Mouse (Mus musculus) CH12.LX (cell line): Measurements from ENCODE around the gene Pcbd1. TPM values are rescaled to one million over a fixed set of nuclear protein-coding genes. Genes with fewer than 3 reads are reported as not detected.

Experiments used
- DNase-seq: peaks from one replicate; pipeline ENCODE4 v3.0.0-alpha.2; 2013; ENCODE audit errors: extremely low read depth
- H3K27ac ChIP-seq: 2 replicates; pipeline ENCODE4 v1.5.1; 2012; ENCODE audit warnings: low read depth, mild to moderate bottlenecking, control low read depth, moderate library complexity; ENCODE audit not compliant: insufficient read depth
- H3K27me3 ChIP-seq: replicated peaks from 2 replicates; pipeline ENCODE3; 2012; ENCODE audit warnings: inconsistent platforms
- H3K36me3 ChIP-seq, 2 experiments: replicated peaks in 1 of 2; 2 replicates each; pipeline versions ENCODE3 to v1.6.1; 2012; ENCODE audit warnings: inconsistent platforms in 1 of 2, low read length in 1 of 2, mild to moderate bottlenecking in 1 of 2, mixed read lengths in 1 of 2, moderate library complexity in 1 of 2; ENCODE audit not compliant: control insufficient read depth in 1 of 2, insufficient read depth in 1 of 2
- H3K4me1 ChIP-seq, 2 experiments: 2 replicates each; pipeline ENCODE4 v1.6.1; 2012; ENCODE audit warnings: inconsistent platforms in 1 of 2, moderate library complexity in 1 of 2; ENCODE audit not compliant: insufficient read depth in 2 of 2, control insufficient read depth in 1 of 2
- H3K4me2 ChIP-seq: 2 replicates; pipeline ENCODE4 v1.6.1; 2012; ENCODE audit warnings: low read depth, mild to moderate bottlenecking, control low read depth; ENCODE audit not compliant: poor library complexity, insufficient read depth, severe bottlenecking
- H3K4me3 ChIP-seq, 3 experiments: fragments of 150-350 bp in 1 of 3; sonication (generic) in 1 of 3; replicated peaks in 1 of 3; 2 replicates each; pipeline versions ENCODE3 to v1.5.1; 2011 to 2012; ENCODE audit warnings: low read depth in 2 of 3, low read length in 2 of 3, mild to moderate bottlenecking in 2 of 3, moderate library complexity in 2 of 3, control low read depth in 1 of 3, improper control_type of control experiment in 1 of 3, inconsistent platforms in 1 of 3, mixed read lengths in 1 of 3; ENCODE audit not compliant: poor library complexity in 1 of 3
- H3K79me2 ChIP-seq: replicated peaks from 2 replicates; pipeline ENCODE4 v1.6.1; 2012; ENCODE audit warnings: mild to moderate bottlenecking, moderate library complexity; ENCODE audit not compliant: control insufficient read depth, poor library complexity, insufficient read depth, severe bottlenecking; ENCODE audit errors: extremely low read depth
- H3K9ac ChIP-seq: 2 replicates; pipeline ENCODE4 v1.6.1; 2012; ENCODE audit warnings: low read depth, mild to moderate bottlenecking, control low read depth, moderate library complexity; ENCODE audit not compliant: insufficient read depth
- H3K9me3 ChIP-seq: replicated peaks from 2 replicates; pipeline ENCODE3; 2012; ENCODE audit warnings: low read length, inconsistent platforms, mixed read lengths
- CTCF ChIP-seq, 2 experiments: IDR thresholded peaks in 1 of 2; conservative IDR thresholded peaks in 1 of 2; 2 replicates each; pipeline ENCODE4 v1.5.1; 2011 to 2012; ENCODE audit warnings: low read depth in 2 of 2, low read length in 2 of 2, improper control_type of control experiment in 1 of 2, inconsistent platforms in 1 of 2, mild to moderate bottlenecking in 1 of 2, moderate library complexity in 1 of 2
- E2F4 ChIP-seq: IDR thresholded peaks from 2 replicates; pipeline ENCODE4 v1.6.1; 2011; ENCODE audit warnings: low read depth, low read length, improper control_type of control experiment; ENCODE audit not compliant: insufficient replicate concordance
- ELF1 ChIP-seq: IDR thresholded peaks from 2 replicates; pipeline ENCODE4 v1.6.1; 2014; ENCODE audit warnings: low read depth, mild to moderate bottlenecking, inconsistent platforms, low read length, improper control_type of control experiment
- EP300 ChIP-seq: IDR thresholded peaks from 2 replicates; pipeline ENCODE4 v1.6.1; 2011; ENCODE audit warnings: low read length, improper control_type of control experiment
- ETS1 ChIP-seq: conservative IDR thresholded peaks from 2 replicates; pipeline ENCODE4 v1.6.1; 2012; ENCODE audit warnings: low read depth, mild to moderate bottlenecking, inconsistent platforms, low read length, improper control_type of control experiment, moderate library complexity
- GABPA ChIP-seq: IDR thresholded peaks from 2 replicates; pipeline ENCODE4 v1.6.1; 2012; ENCODE audit warnings: low read depth, low read length, improper control_type of control experiment, inconsistent platforms; ENCODE audit not compliant: insufficient replicate concordance
- IRF4 ChIP-seq: IDR thresholded peaks from 2 replicates; pipeline ENCODE4 v1.6.1; 2014; ENCODE audit warnings: low read depth, mild to moderate bottlenecking, inconsistent platforms, low read length, improper control_type of control experiment
- JUN ChIP-seq: IDR thresholded peaks from 2 replicates; pipeline ENCODE4 v1.6.1; 2011; ENCODE audit warnings: low read depth, mild to moderate bottlenecking, low read length, improper control_type of control experiment, moderate library complexity; ENCODE audit not compliant: insufficient read depth
- JUND ChIP-seq: conservative IDR thresholded peaks from 2 replicates; pipeline ENCODE4 v1.6.1; 2011; ENCODE audit warnings: low read depth, low read length, improper control_type of control experiment
- MAFK ChIP-seq: IDR thresholded peaks from 2 replicates; pipeline ENCODE4 v1.6.1; 2011; ENCODE audit warnings: low read length, improper control_type of control experiment; ENCODE audit not compliant: insufficient replicate concordance
- MXI1 ChIP-seq: IDR thresholded peaks from 2 replicates; pipeline ENCODE4 v1.6.1; 2011; ENCODE audit warnings: mild to moderate bottlenecking, low read depth, low read length, improper control_type of control experiment
- MYC ChIP-seq: IDR thresholded peaks from 2 replicates; pipeline ENCODE4 v1.6.1; 2011; ENCODE audit warnings: low read depth, mild to moderate bottlenecking, improper control_type of control experiment, low read length
- NELFE ChIP-seq: IDR thresholded peaks from 2 replicates; pipeline ENCODE4 v1.6.1; 2011; ENCODE audit warnings: low read depth, low read length, improper control_type of control experiment
- PAX5 ChIP-seq: IDR thresholded peaks from 2 replicates; pipeline ENCODE4 v1.6.1; 2012; ENCODE audit warnings: low read length, inconsistent platforms, mixed read lengths
- POLR2A ChIP-seq: IDR thresholded peaks from 2 replicates; pipeline ENCODE4 v1.6.1; 2011; ENCODE audit warnings: low read depth, mild to moderate bottlenecking, improper control_type of control experiment, low read length
- POLR2AphosphoS2 ChIP-seq: IDR thresholded peaks from 2 replicates; pipeline ENCODE4 v1.6.1; 2011; ENCODE audit warnings: low read depth, low read length, improper control_type of control experiment
- TCF12 ChIP-seq: IDR thresholded peaks from 2 replicates; pipeline ENCODE4 v1.6.1; 2014; ENCODE audit warnings: low read depth, mild to moderate bottlenecking, inconsistent platforms, low read length, improper control_type of control experiment
- ZNF384 ChIP-seq: IDR thresholded peaks from 2 replicates; pipeline ENCODE4 v1.6.1; 2012; ENCODE audit warnings: low read depth, low read length, improper control_type of control experiment, inconsistent platforms
- dilution Hi-C: fragments of 300-500 bp; cut with MboI; formaldehyde crosslinking; loops from 2 replicates; pipeline ENCODE4 v1.14.3; 2020; ENCODE audit warnings: low sequenced_read_pairs; ENCODE audit not compliant: extremely low pct_unique_long_range_greater_than_20kb, extremely low pct_ligation_motif_present
- in situ Hi-C: fragments of 300-500 bp; cut with MboI; formaldehyde crosslinking; loops from 3 replicates; pipeline ENCODE4 v1.14.3; 2019; ENCODE audit warnings: low sequenced_read_pairs, low pct_ligation_motif_present, low pct_unique_long_range_greater_than_20kb, mixed read lengths
- polyA plus RNA-seq: library from polyadenylated mRNA; unstranded; fragments of >175 nt; gene quantifications from 2 replicates; pipeline ENCODE4 v1.2.1, GENCODE M21; 2012; ENCODE audit warnings: low read depth; ENCODE audit not compliant: insufficient read length
- total RNA-seq, 2 experiments: library from RNA; depleted of rRNA; stranded (reverse); fragments of 300-350 nt in 1 of 2; fragments of >200 nt in 1 of 2; gene quantifications; 2 replicates each; pipeline ENCODE4 v1.2.3; 2012 to 2014

Gene Pcbd1
- total and polyA plus RNA-seq, 3 experiments = 19.3 to 36.1 (median 22.5) TPM

- H3K4me2 ChIP-seq = no peak overlapping the region
- dilution Hi-C loops = no loop called here
- no peak overlapping the region for H3K27ac ChIP-seq
- no peaks in the 10 kb centered on the region for H3K36me3 ChIP-seq
- peaks cover 9 to 29% of the 10 kb centered on the region in 2 experiments for H3K4me1 ChIP-seq
- no peak overlapping the region for H3K9ac ChIP-seq
- H3K4me3 ChIP-seq = no peak overlapping the region
- no peak for TF ChIP-seq MAFK
- TF ChIP-seq NELFE = no peak
- no peak for TF ChIP-seq PAX5
- TF ChIP-seq, all 38 proteins: peak for 0
- in situ Hi-C loops = no loop called here
- Histone ChIP-seq H3K27me3 (no peaks in the 10 kb centered on the region), H3K9me3 (no peaks in the 10 kb centered on the region), H3K79me2 (no peaks in the 10 kb centered on the region)
- DNase-seq = no peak
Observed at GRCm38 (mm10) chr10:61085364-61085763, 3.8 kb upstream of the Pcbd1 start.

GRCm38 (mm10) chr10:61086502-61086901, 2.6 kb upstream of the Pcbd1 start:
- H3K27me3 ChIP-seq = no peaks in the 10 kb centered on the region
- no peak for DNase-seq
- peaks cover 3 to 29% of the 10 kb centered on the region in 2 experiments for H3K4me1 ChIP-seq
- peaks cover 0 to 3% of the 10 kb centered on the region in 2 experiments for H3K36me3 ChIP-seq
- no peak overlapping the region for H3K4me3 ChIP-seq
- H3K79me2 ChIP-seq = no peaks in the 10 kb centered on the region
- no peaks in the 10 kb centered on the region for H3K9me3 ChIP-seq
- no peak overlapping the region for H3K4me2 ChIP-seq
- in situ Hi-C loops = no loop called here
- H3K9ac ChIP-seq = no peak overlapping the region
- no peak overlapping the region for H3K27ac ChIP-seq
- dilution Hi-C loops = no loop called here
- TF ChIP-seq CTCF (conservative IDR thresholded peaks at IDR 0.05 in 1 of 2, IDR thresholded peaks at IDR 0.05 in 1 of 2; ENCODE audit: low read depth in 2 of 2, low read length in 2 of 2) = no peak

- H3K27ac ChIP-seq = no peak overlapping the region
- H3K36me3 ChIP-seq = peaks cover 0 to 16% of the 10 kb centered on the region in 2 experiments
- DNase-seq = no peak
- no peak overlapping the region for H3K4me2 ChIP-seq
- dilution Hi-C loops (no loop called here), in situ Hi-C loops (no loop called here)
- H3K27me3 ChIP-seq = no peaks in the 10 kb centered on the region
- no peaks in the 10 kb centered on the region for H3K79me2 ChIP-seq
- H3K9me3 ChIP-seq = no peaks in the 10 kb centered on the region
- peaks cover 3 to 29% of the 10 kb centered on the region in 2 experiments for H3K4me1 ChIP-seq
- no peak for TF ChIP-seq PAX5
- H3K4me3 ChIP-seq = no peak overlapping the region
- no peak overlapping the region for H3K9ac ChIP-seq
Observed at GRCm38 (mm10) chr10:61088468-61088867, 663 bp upstream of the Pcbd1 start.

GRCm38 (mm10) chr10:61091866-61092265, 2.7 kb downstream of the Pcbd1 start:
- in situ Hi-C loops = no loop called here
- H3K4me1 ChIP-seq = peaks cover 0 to 17% of the 10 kb centered on the region in 2 experiments; a peak in 3 of 4 replicates
- no peaks in the 10 kb centered on the region for H3K27me3 ChIP-seq
- no peak overlapping the region for H3K27ac ChIP-seq
- H3K9me3 ChIP-seq = no peaks in the 10 kb centered on the region
- no peak overlapping the region for H3K4me3 ChIP-seq
- no peak overlapping the region for H3K4me2 ChIP-seq
- TF ChIP-seq TCF12 (no peak), MAFK (no peak), PAX5 (no peak), POLR2A (no peak), CTCF (conservative IDR thresholded peaks at IDR 0.05 in 1 of 2, IDR thresholded peaks at IDR 0.05 in 1 of 2; ENCODE audit: low read depth in 2 of 2, low read length in 2 of 2) (no peak), JUN (no peak), IRF4 (no peak), ZNF384 (no peak), ETS1 (no peak), POLR2AphosphoS2 (no peak), E2F4 (no peak), MYC (no peak), EP300 (no peak), JUND (no peak), MXI1 (no peak), ELF1 (no peak), GABPA (no peak)
- TF ChIP-seq, all 38 proteins: peak for 0
- no peak overlapping the region for H3K9ac ChIP-seq
- H3K36me3 ChIP-seq = peaks cover 3 to 42% of the 10 kb centered on the region in 2 experiments
- dilution Hi-C loops = no loop called here
- DNase-seq = no peak
- H3K79me2 ChIP-seq = no peaks in the 10 kb centered on the region
